25 mouse cellular contexts compared by ENCODE assay signal in the genomic region with DNA sequence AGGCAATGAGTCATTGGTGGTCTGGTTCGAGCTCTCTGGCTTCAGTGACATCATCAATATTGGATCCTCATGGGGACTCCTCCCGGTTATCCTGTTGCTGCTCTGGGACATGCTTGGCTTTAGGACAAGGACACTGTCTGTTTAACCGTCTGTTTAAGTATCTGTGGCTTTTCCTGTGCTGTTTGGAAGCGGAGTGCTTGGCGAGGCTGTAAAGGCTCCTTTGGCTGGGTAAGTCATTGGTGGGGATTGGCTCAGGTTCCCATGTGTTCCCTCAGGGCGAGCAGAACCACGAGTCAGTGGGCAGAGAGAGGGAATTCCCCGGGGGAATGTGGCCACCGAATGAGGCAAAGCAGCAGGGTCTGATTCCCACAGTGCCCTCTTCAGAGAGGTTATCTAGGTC.
DNase-seq lines count a peak whose midpoint lies in the region; ATAC-seq and TF ChIP-seq lines count a peak whose summit lies in the region.
"Had no signal": no experiment of that assay in that cellular context is flagged by ENCODE, and none has a peak within 500 bp of the region (broad histone marks: within the 10 kb centered on the region; RNA-seq: fewer than 3 reads in every experiment).

No protein-coding gene starts in this region.

- H3K36me3 ChIP-seq in heart, embryonic 16.5 days (ENCODE audit: control insufficient read depth, insufficient read depth) = no peaks in the 10 kb centered on the region
- H3K36me3 ChIP-seq in lung, postnatal 0 days (ENCODE audit: insufficient read depth, low read length) = no peaks in the 10 kb centered on the region
- H3K36me3 ChIP-seq in stomach, postnatal 0 days (ENCODE audit: control insufficient read depth, insufficient read depth, low read length) = no peaks in the 10 kb centered on the region
- no peaks in the 10 kb centered on the region for H3K36me3 ChIP-seq in liver, embryonic 11.5 days (ENCODE audit: control insufficient read depth, insufficient read depth, low read length)
- H3K36me3 ChIP-seq: embryonic facial prominence, embryonic 12.5 days; embryonic facial prominence, embryonic 15.5 days; heart, embryonic 13.5 days; hindbrain, embryonic 13.5 days had no signal

- DNase-seq in heart, postnatal 25 days (ENCODE audit: low spot score) = no peak
- DNase-seq in lung, postnatal 0 days (ENCODE audit: low spot score) = peak; percentile 35
- DNase-seq in lung, adult 18-20 months = no peak
- DNase-seq in 3T3-L1 (ENCODE audit: low read depth, low spot score) = peak; percentile 42
- no peak for DNase-seq in stomach, postnatal 0 days (ENCODE audit: low spot score)
- DNase-seq in liver, embryonic 11.5 days (ENCODE audit: low spot score) = no peak
- DNase-seq: adrenal gland, adult 2 months; adrenal gland, postnatal 14 days; cerebellum, adult 11 months; cerebellum, adult 2 months; cerebellum, adult 9-11 months; cerebellum, postnatal 25 days; forebrain, postnatal 0 days; gastrocnemius, adult 2 months; gastrocnemius, postnatal 14 days; heart, postnatal 14 days had no signal

- no peak for TF ChIP-seq CTCF in lung, postnatal 0 days (IDR thresholded peaks at IDR 0.05)
- TF ChIP-seq CTCF in stomach, postnatal 0 days (IDR thresholded peaks at IDR 0.05; ENCODE audit: low read depth) = no peak

- 59% methylated on average over 9 of the region's 9 CpGs for WGBS in heart, embryonic 16.5 days
- 66% methylated on average over 9 of the region's 9 CpGs for WGBS in lung, postnatal 0 days
- 59% methylated on average over 9 of the region's 9 CpGs for WGBS in stomach, postnatal 0 days
- WGBS in liver, embryonic 11.5 days = 68% methylated on average over 9 of the region's 9 CpGs

- H3K4me3 ChIP-seq in heart, embryonic 16.5 days (ENCODE audit: low read length) = no peak overlapping the region
- H3K4me3 ChIP-seq in lung, postnatal 0 days (ENCODE audit: low read depth, low read length) = no peak overlapping the region
- no peak overlapping the region for H3K4me3 ChIP-seq in stomach, postnatal 0 days (ENCODE audit: low read depth, low read length)
- H3K4me3 ChIP-seq in liver, embryonic 11.5 days (ENCODE audit: low read depth, low read length) = no peak overlapping the region
- H3K4me3 ChIP-seq: embryonic facial prominence, embryonic 12.5 days; embryonic facial prominence, embryonic 15.5 days; gastrocnemius, adult 2 months; heart, embryonic 13.5 days; hindbrain, embryonic 13.5 days had no signal

- no peak overlapping the region for H3K9ac ChIP-seq in heart, embryonic 16.5 days (ENCODE audit: low read length)
- H3K9ac ChIP-seq in lung, postnatal 0 days (replicated peaks; ENCODE audit: low read depth) = no peak overlapping the region
- no peak overlapping the region for H3K9ac ChIP-seq in stomach, postnatal 0 days (ENCODE audit: low read length)
- H3K9ac ChIP-seq in liver, embryonic 11.5 days (ENCODE audit: low read depth, low read length) = no peak overlapping the region
- H3K9ac ChIP-seq: embryonic facial prominence, embryonic 12.5 days; embryonic facial prominence, embryonic 15.5 days; forebrain, postnatal 0 days; heart, embryonic 13.5 days; hindbrain, embryonic 13.5 days had no signal

- no peak for TF ChIP-seq EP300 in lung, postnatal 0 days (IDR thresholded peaks at IDR 0.05)
- TF ChIP-seq EP300 in stomach, postnatal 0 days (optimal IDR thresholded peaks at IDR 0.05) = no peak

- H3K4me2 ChIP-seq in heart, embryonic 16.5 days (ENCODE audit: low read depth, low read length) = no peak overlapping the region
- H3K4me2 ChIP-seq in lung, postnatal 0 days (replicated peaks; ENCODE audit: low read depth, low read length) = no peak overlapping the region
- H3K4me2 ChIP-seq in stomach, postnatal 0 days (replicated peaks; ENCODE audit: low read depth) = no peak overlapping the region
- H3K4me2 ChIP-seq in liver, embryonic 11.5 days = no peak overlapping the region
- H3K4me2 ChIP-seq: embryonic facial prominence, embryonic 12.5 days; embryonic facial prominence, embryonic 15.5 days; heart, embryonic 13.5 days; hindbrain, embryonic 13.5 days had no signal

- intact Hi-C loops in heart, postnatal 25 days (cut with DNase I) = no loop called here

- no peaks in the 10 kb centered on the region for H3K9me3 ChIP-seq in heart, embryonic 16.5 days (replicated peaks; ENCODE audit: control insufficient read depth, low read length)
- no peaks in the 10 kb centered on the region for H3K9me3 ChIP-seq in lung, postnatal 0 days (ENCODE audit: low read length)
- no peaks in the 10 kb centered on the region for H3K9me3 ChIP-seq in stomach, postnatal 0 days (ENCODE audit: control insufficient read depth, low read length)
- no peaks in the 10 kb centered on the region for H3K9me3 ChIP-seq in liver, embryonic 11.5 days (ENCODE audit: control insufficient read depth, low read length)
- H3K9me3 ChIP-seq: embryonic facial prominence, embryonic 12.5 days; embryonic facial prominence, embryonic 15.5 days; heart, embryonic 13.5 days; hindbrain, embryonic 13.5 days had no signal

- peaks cover 3% of the 10 kb centered on the region; the same call in 1 of the 2 replicates for H3K4me1 ChIP-seq in heart, embryonic 16.5 days (ENCODE audit: control insufficient read depth, insufficient read depth, low read length)
- H3K4me1 ChIP-seq in lung, postnatal 0 days (ENCODE audit: insufficient read depth, low read depth, low read length) = no peaks in the 10 kb centered on the region
- H3K4me1 ChIP-seq in stomach, postnatal 0 days (replicated peaks; ENCODE audit: control insufficient read depth, insufficient read depth) = no peaks in the 10 kb centered on the region
- no peaks in the 10 kb centered on the region for H3K4me1 ChIP-seq in liver, embryonic 11.5 days (replicated peaks; ENCODE audit: control insufficient read depth, insufficient read depth, low read length)
- H3K4me1 ChIP-seq: embryonic facial prominence, embryonic 12.5 days had no signal

- H3K27ac ChIP-seq in heart, embryonic 16.5 days (ENCODE audit: low read length) = no peak overlapping the region
- H3K27ac ChIP-seq in lung, postnatal 0 days (ENCODE audit: low read length) = no peak overlapping the region
- no peak overlapping the region for H3K27ac ChIP-seq in stomach, postnatal 0 days (replicated peaks)
- H3K27ac ChIP-seq in liver, embryonic 11.5 days (ENCODE audit: low read depth, low read length) = no peak overlapping the region
- H3K27ac ChIP-seq: embryonic facial prominence, embryonic 12.5 days; embryonic facial prominence, embryonic 15.5 days; gastrocnemius, adult 2 months; heart, embryonic 13.5 days; hindbrain, embryonic 13.5 days; hindbrain, postnatal 0 days had no signal

- no peaks in the 10 kb centered on the region for H3K27me3 ChIP-seq in heart, embryonic 16.5 days (ENCODE audit: control insufficient read depth, insufficient read depth, low read length)
- H3K27me3 ChIP-seq in lung, postnatal 0 days (replicated peaks; ENCODE audit: insufficient read depth, low read length) = no peaks in the 10 kb centered on the region
- H3K27me3 ChIP-seq in stomach, postnatal 0 days (ENCODE audit: control insufficient read depth, insufficient read depth, low read length) = no peaks in the 10 kb centered on the region
- H3K27me3 ChIP-seq in liver, embryonic 11.5 days (replicated peaks; ENCODE audit: control insufficient read depth, insufficient read depth, low read length) = no peaks in the 10 kb centered on the region; the same call in 1 of the 2 replicates
- H3K27me3 ChIP-seq: embryonic facial prominence, embryonic 12.5 days; embryonic facial prominence, embryonic 15.5 days had no signal

- 0 out of 2 replicates have a peak, but pooled peaks have one; percentile 18 for ATAC-seq in heart, embryonic 16.5 days (replicated peaks; ENCODE audit: extremely low read depth, insufficient read depth, low FRiP score)
- ATAC-seq in lung, postnatal 0 days = peak; percentile 66
- ATAC-seq in stomach, postnatal 0 days (ENCODE audit: low FRiP score, low TSS enrichment) = 0 out of 2 replicates have a peak, but pooled peaks have one; percentile 20
- no peak for ATAC-seq in liver, embryonic 11.5 days (replicated peaks; ENCODE audit: low FRiP score)
- ATAC-seq: forebrain, embryonic 14.5 days; forebrain, postnatal 0 days; hindbrain, postnatal 0 days; inflammation-experienced regulatory T-cells, adult 6 months; intestine, embryonic 16.5 days had no signal

Comparison
In these comparisons a context has a peak if more than half of its experiments do, and no peak if none do; other contexts are left out.
1. DNase-seq: peak in lung, postnatal 0 days (single experiment) and 3T3-L1 (single experiment); none in heart, postnatal 25 days (single experiment), lung, adult 18-20 months (0 of 2), stomach, postnatal 0 days (single experiment) and liver, embryonic 11.5 days (single experiment).